Mouse (Mus musculus): Measurements from ENCODE around the gene Carmil1.

- no peak for TF ChIP-seq GATA1 (IDR thresholded peaks at IDR 0.05; ENCODE audit: borderline replicate concordance, low read length)
- TF ChIP-seq FLI1 (IDR thresholded peaks at IDR 0.05; ENCODE audit: low read length): no peak
Measured at GRCm38 (mm10) chr13:24242429-24243106, 38.0 kb downstream of the Carmil1 start.
